Mouse (Mus musculus) midbrain, embryonic 14.5 days (tissue): Measurements from ENCODE around the gene Ostc. TPM values are rescaled to one million over a fixed set of nuclear protein-coding genes. Genes with fewer than 3 reads are reported as not detected.

Experiments
- ATAC-seq: fragments of 200-750 bp; cut with Nextera tagmentation; 2 replicates; pipeline ENCODE4 v1.8.0; 2017; ENCODE audit warnings: moderate number of reproducible peaks, moderate library complexity; ENCODE audit not compliant: low FRiP score, low TSS enrichment
- DNase-seq: peaks from one replicate; pipeline ENCODE4 v3.0.0-alpha.2; 2015
- H3K27ac ChIP-seq: fragments of 300-500 bp; sonication (generic); replicated peaks from 2 replicates; pipeline ENCODE4 v1.5.1; 2014; ENCODE audit warnings: mild to moderate bottlenecking, low read depth, low read length, moderate library complexity
- H3K27me3 ChIP-seq: fragments of 300-500 bp; sonication (generic); 2 replicates; pipeline ENCODE4 v1.6.1; 2014; ENCODE audit warnings: low read length, control low read depth, mixed read lengths; ENCODE audit not compliant: control insufficient read depth, insufficient read depth
- H3K36me3 ChIP-seq: fragments of 300-500 bp; sonication (generic); 2 replicates; pipeline ENCODE4 v1.6.1; 2014; ENCODE audit warnings: low read length, control low read depth; ENCODE audit not compliant: control insufficient read depth, insufficient read depth
- H3K4me1 ChIP-seq: fragments of 300-500 bp; sonication (generic); 2 replicates; pipeline ENCODE4 v1.6.1; 2014; ENCODE audit warnings: mild to moderate bottlenecking, antibody characterized with exemption, low read length, control low read depth; ENCODE audit not compliant: control insufficient read depth, insufficient read depth
- H3K4me2 ChIP-seq: fragments of 300-500 bp; sonication (generic); 2 replicates; pipeline ENCODE4 v1.6.1; 2014; ENCODE audit warnings: mild to moderate bottlenecking, low read length, moderate library complexity
- H3K4me3 ChIP-seq: fragments of 300-500 bp; sonication (generic); replicated peaks from 2 replicates; pipeline ENCODE4 v1.5.1; 2014; ENCODE audit warnings: low read depth, low read length
- H3K9ac ChIP-seq: fragments of 300-500 bp; sonication (generic); replicated peaks from 2 replicates; pipeline ENCODE4 v1.6.1; 2014; ENCODE audit warnings: mild to moderate bottlenecking, low read length, moderate library complexity
- H3K9me3 ChIP-seq: fragments of 300-500 bp; sonication (generic); 2 replicates; pipeline ENCODE4 v1.6.1; 2016; ENCODE audit warnings: low read length, control low read depth, mixed read lengths; ENCODE audit not compliant: control insufficient read depth
- WGBS: fragments of 180-500 bp; shearing (Covaris S2); extraction: QIAGEN DNeasy Blood & Tissue Kit; methylation state at CpG from one replicate; pipeline ENCODE4 v1.1.7; 2014; 5-methylcytosine and 5-hydroxymethylcytosine counted together
- polyA plus RNA-seq: library from polyadenylated mRNA; unstranded; fragments of >200 nt; fragmentation: Nextera tagmentation; extraction: Ambion mirVana; gene quantifications from 2 replicates; pipeline ENCODE4 v1.2.1, GENCODE M21; 2014

Ostc gene
- polyA plus RNA-seq, 1 experiment from 2014 or later, result 240 TPM

DNA sequence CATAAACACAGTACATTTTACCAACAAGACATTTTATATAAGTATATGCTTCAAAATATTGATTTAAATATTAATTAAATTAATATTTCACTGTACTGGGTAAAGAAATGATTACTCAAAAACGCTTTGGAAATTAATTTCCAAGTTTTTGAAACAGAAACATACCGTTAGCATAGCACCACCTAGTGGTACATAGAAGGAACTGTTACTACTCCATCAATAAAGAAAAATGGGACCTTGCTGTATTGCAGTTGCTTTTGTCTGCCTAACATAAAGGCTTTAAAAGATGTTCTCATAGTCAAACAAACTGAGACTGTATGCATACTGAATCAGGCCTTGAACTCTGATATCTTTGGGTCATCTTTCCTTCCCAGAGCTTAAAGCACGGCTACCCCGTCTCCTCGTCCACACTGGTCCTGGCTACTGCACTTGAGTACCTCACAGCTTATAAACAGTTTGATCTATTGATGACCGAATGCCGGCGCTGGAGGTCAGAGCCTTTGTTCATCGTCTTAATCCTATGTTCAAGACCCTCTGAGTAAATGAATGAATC is 15.1 kb downstream of the Ostc start:
- no peak for ATAC-seq
- Histone ChIP-seq H3K27me3 (no peaks in the 10 kb centered on the region), H3K27ac (no peak overlapping the region), H3K9me3 (no peaks in the 10 kb centered on the region), H3K36me3 (peaks cover 33% of the 10 kb centered on the region), H3K4me3 (no peak overlapping the region), H3K4me1 (peaks cover 7% of the 10 kb centered on the region; the same call in 1 of the 2 replicates), H3K4me2 (no peak overlapping the region), H3K9ac (no peak overlapping the region)
- DNase-seq, result peak; percentile 80
- 67% methylated on average over 9 of the region's 9 CpGs for WGBS

DNA sequence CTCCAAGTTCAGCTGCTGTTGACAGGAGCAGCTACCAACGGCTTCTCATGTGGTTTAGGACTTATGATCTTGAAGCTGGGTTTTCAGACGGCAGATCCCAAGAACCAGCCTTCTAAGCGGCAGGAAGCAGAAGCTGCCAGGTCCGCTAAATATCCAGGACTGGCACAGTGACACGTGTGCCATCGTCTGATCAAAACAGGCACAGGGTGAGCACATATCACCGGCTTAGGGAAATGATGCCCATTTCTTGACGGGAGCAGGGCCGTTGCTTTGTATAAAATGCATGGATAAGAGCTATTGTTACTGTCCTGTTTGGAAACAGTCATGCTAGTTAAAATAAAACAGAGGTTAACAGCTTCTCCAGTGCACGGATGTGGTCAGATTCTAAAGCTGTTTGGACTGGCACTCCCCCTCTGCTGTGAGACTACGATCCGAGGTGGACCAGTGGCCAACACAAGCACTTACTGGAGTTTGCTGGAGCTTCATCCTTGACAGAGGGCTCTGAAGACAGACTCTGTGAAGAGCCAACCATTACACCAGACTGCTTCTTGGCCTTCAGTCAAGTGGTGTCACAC is 17.6 kb downstream of the Ostc start:
- DNase-seq (no peak), ATAC-seq (0 out of 2 replicates have a peak, but pooled peaks have one; percentile 3)
- Histone ChIP-seq H3K4me2 (peak overlapping the region; percentile 55), H3K36me3 (peaks cover 19% of the 10 kb centered on the region), H3K4me3 (peak overlapping the region; percentile 27), H3K27ac (0 out of 2 replicates have a peak overlapping the region, but pooled peaks have one; percentile 32), H3K9me3 (no peaks in the 10 kb centered on the region), H3K9ac (peak overlapping the region; percentile 43; the same call in 1 of the 2 replicates), H3K4me1 (peaks cover 7% of the 10 kb centered on the region; the same call in 1 of the 2 replicates), H3K27me3 (no peaks in the 10 kb centered on the region)
- WGBS, result 39% methylated on average over 12 of the region's 12 CpGs

DNA sequence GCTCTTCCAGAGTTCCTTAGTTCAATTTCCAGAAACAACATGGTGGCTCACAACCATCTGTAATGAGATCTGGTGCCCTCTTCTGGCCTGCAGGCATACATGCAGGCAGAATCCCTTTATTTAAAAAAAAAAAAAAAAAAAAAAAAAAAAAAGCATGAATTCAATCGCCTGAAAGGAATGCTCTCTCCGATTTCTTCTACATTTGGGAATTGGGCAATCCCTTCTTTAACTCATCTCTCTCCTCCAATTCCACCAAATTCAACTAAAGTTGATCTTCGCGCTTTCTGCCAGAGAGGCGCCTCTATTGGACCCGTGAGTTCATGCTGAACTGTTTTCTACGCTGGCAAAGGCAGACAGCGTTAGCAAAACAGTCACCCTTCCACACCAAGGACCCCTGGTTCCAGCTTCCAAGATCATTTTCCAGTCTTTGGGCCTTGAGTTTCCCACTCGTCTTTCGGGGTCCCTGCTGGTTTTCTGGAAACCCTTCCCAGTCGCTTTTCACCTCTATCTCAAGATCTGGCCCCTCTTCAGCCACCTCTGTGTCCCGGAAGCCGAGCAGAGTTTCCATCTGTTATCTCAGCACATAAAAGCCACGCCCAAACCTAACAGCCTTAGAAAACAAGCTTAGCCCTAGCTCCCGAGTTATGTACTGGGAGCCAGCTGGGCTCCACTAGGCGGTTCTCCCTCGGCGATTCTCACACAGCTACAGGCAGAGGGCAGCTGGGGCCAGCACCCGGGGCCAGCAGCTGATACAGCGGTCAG is 18.2 kb downstream of the Ostc start:
- Histone ChIP-seq H3K9me3 (no peaks in the 10 kb centered on the region), H3K27me3 (no peaks in the 10 kb centered on the region), H3K27ac (0 out of 2 replicates have a peak overlapping the region, but pooled peaks have one; percentile 32), H3K4me2 (peak overlapping the region; percentile 55), H3K4me3 (peak overlapping the region; percentile 27), H3K4me1 (peaks cover 7% of the 10 kb centered on the region; the same call in 1 of the 2 replicates), H3K36me3 (peaks cover 15% of the 10 kb centered on the region), H3K9ac (peak overlapping the region; percentile 43; the same call in 1 of the 2 replicates)
- DNase-seq (peak; percentile 60), ATAC-seq (peak; percentile 69; the same call in 1 of the 2 replicates)
- WGBS, result 14% methylated on average over 20 of the region's 20 CpGs

DNA sequence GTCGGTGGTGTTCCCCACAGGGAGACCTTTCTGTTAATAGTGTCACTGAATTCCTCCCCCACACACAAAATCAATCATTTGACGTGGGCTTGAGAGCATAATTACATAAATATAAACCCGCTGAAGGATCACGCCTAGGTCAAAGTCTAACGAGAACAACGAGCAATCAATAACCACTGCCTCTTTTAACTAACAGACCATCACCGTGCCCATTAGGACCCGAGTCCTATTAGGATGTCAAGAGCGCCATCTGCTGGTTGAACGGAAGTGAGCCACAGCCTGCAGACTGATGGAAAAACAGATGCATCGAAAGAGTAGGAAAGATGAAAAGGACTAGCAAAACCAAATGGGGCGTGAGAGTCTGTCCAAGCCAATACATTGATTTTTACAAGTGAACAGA is 19.6 kb downstream of the Ostc start:
- Histone ChIP-seq H3K4me2 (no peak overlapping the region), H3K4me3 (no peak overlapping the region), H3K4me1 (peaks cover 7% of the 10 kb centered on the region; the same call in 1 of the 2 replicates), H3K9me3 (no peaks in the 10 kb centered on the region), H3K36me3 (peaks cover 3% of the 10 kb centered on the region; the same call in 1 of the 2 replicates), H3K27ac (no peak overlapping the region), H3K9ac (no peak overlapping the region), H3K27me3 (no peaks in the 10 kb centered on the region)
- 24% methylated on average over 12 of the region's 12 CpGs for WGBS
- DNase-seq, result peak; percentile 96
- ATAC-seq, result peak; percentile 72; the same call in 1 of the 2 replicates

DNA sequence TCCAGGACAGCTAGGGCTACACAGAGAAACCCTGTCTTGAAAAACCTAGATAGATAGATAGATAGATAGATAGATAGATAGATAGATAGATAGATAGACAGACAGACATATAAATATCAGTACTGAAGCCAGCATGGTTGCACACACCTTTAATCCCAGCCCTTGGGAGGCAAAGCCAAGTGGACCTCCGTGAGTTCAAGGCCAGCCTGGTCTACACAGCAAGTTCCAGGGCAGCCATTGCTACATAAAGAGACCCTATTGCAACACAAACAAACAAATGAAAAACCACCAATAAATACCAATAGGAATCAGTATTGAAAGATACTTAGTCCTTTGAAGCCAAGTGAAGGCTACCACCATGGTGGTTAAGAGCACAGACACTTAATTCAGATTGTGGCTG is 22.2 kb downstream of the Ostc start:
- DNase-seq, result no peak
- H3K4me1 ChIP-seq, result peaks cover 7% of the 10 kb centered on the region; the same call in 1 of the 2 replicates
- no peaks in the 10 kb centered on the region for H3K36me3 ChIP-seq
- 92% methylated on average over 1 of the region's 1 CpGs for WGBS
- H3K9me3 ChIP-seq, result no peaks in the 10 kb centered on the region
- no peaks in the 10 kb centered on the region for H3K27me3 ChIP-seq
- no peak overlapping the region for H3K9ac ChIP-seq
- ATAC-seq, result no peak
- H3K4me2 ChIP-seq, result no peak overlapping the region
- no peak overlapping the region for H3K4me3 ChIP-seq
- H3K27ac ChIP-seq, result no peak overlapping the region

DNA sequence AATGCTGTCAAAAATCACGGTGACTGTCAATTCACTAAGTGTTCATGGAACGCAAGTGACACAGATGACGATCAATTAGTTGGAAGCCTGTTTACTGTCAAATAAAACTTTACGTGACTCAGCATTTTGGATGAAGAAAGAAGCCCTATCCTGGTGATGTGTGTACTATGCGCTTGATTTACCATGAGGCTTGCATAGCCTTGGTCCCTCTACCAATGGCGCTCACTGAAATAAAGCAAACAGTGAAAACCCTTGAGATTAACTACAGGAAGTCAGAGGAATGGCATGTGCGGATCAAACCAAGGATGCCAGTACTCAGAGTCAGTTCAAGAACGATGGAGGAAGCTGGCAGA is 24.3 kb downstream of the Ostc start:
- H3K4me3 ChIP-seq, result no peak overlapping the region
- H3K4me2 ChIP-seq, result no peak overlapping the region
- H3K27ac ChIP-seq, result no peak overlapping the region
- no peaks in the 10 kb centered on the region for H3K27me3 ChIP-seq
- WGBS, result 92% methylated on average over 8 of the region's 8 CpGs
- ATAC-seq (no peak), DNase-seq (no peak)
- no peaks in the 10 kb centered on the region for H3K4me1 ChIP-seq
- H3K36me3 ChIP-seq, result no peaks in the 10 kb centered on the region
- H3K9ac ChIP-seq, result no peak overlapping the region
- no peaks in the 10 kb centered on the region for H3K9me3 ChIP-seq

DNA sequence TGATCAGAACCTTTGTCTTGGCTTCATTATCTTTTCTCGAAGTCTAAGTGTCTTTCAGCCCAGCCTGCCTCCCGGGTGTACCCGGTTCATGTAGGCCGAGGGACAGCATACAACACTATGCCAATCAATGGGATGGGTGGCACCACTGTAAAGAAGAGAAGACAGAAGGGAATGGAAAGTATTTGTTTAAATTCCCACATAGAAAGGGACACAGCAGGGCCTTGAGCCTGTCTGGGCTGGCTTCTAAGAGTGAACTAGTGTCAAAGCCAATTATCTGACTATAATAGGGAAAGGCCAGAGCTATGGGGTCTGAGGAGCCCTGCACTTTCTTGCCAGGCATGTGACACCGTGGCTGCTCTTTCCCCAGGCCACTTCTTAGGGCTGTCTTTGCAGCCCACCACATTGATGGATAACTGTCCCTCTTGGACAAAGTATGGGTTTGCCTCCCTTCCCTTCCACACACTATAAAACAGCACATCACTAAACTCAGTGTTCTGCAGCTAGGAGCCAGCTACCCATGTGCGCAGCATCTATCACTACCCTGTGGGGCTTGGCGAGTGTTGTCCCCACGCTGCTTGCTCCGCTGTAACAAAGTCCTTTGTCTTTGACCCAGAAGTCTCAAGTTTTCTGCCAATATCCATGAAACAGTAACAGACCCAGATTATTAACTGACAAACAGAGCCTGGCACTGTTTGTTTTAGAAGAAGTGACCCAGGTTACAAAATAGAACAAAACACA is 24.8 kb downstream of the Ostc start:
- DNase-seq, result no peak
- no peaks in the 10 kb centered on the region for H3K27me3 ChIP-seq
- no peak overlapping the region for H3K4me3 ChIP-seq

DNA sequence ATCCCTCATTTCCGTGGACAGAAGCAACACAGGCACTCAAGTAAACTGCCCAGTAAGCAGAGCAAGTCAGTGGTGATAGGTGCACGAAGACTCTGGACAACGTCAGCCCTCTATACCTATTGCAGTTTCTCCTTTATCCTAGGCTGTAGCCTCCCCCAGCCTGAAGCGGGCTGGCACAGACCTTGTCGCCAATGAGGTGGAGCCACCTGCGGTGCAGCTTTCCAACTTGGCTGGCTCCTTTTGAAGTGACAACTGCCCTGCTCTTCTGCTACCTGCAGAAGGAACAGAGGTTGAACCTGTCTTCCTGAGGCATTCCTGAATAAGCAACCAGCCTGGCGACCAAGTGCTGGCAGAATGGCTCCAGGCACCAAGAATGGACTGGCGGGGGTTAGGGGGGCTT is 25.4 kb downstream of the Ostc start:
- H3K4me3 ChIP-seq, result no peak overlapping the region
- H3K4me2 ChIP-seq, result no peak overlapping the region
- DNase-seq, result no peak
- no peaks in the 10 kb centered on the region for H3K9me3 ChIP-seq
- 82% methylated on average over 8 of the region's 8 CpGs for WGBS
- no peaks in the 10 kb centered on the region for H3K4me1 ChIP-seq
- H3K27ac ChIP-seq, result no peak overlapping the region
- ATAC-seq, result no peak
- H3K9ac ChIP-seq, result no peak overlapping the region
- H3K36me3 ChIP-seq, result no peaks in the 10 kb centered on the region
- H3K27me3 ChIP-seq, result no peaks in the 10 kb centered on the region

More for the DNA sequence above, 24.8 kb downstream of the Ostc start:
- H3K9ac ChIP-seq, result no peak overlapping the region
- H3K4me1 ChIP-seq, result no peaks in the 10 kb centered on the region
- no peak for ATAC-seq
- WGBS, result 65% methylated on average over 9 of the region's 9 CpGs
- no peak overlapping the region for H3K27ac ChIP-seq
- H3K36me3 ChIP-seq, result no peaks in the 10 kb centered on the region
- no peaks in the 10 kb centered on the region for H3K9me3 ChIP-seq
- no peak overlapping the region for H3K4me2 ChIP-seq
